Mouse (Mus musculus) urinary bladder, postnatal 25 days (tissue): Measurements from ENCODE around the gene Fpgs.

ENCODE experiments used
- DNase-seq: peaks from one replicate; pipeline ENCODE4 v3.0.0; 2022; ENCODE audit warnings: low spot score

Fpgs gene

GRCm38 (mm10) chr2:32724832-32725790 is 21.2 kb upstream of the Fpgs start:
- no peak for DNase-seq

- DNase-seq = no peak
These were observed 20.2 kb upstream of the Fpgs start for GRCm38 (mm10) chr2:32724149-32724548.

- DNase-seq = no peak
These were observed 18.6 kb upstream of the Fpgs start for GRCm38 (mm10) chr2:32722581-32722980.

GRCm38 (mm10) chr2:32722046-32722445 is 18.1 kb upstream of the Fpgs start:
- DNase-seq = no peak

- DNase-seq = no peak
These were observed 16.8 kb upstream of the Fpgs start, which contains the start of gene Sh2d3c for GRCm38 (mm10) chr2:32720681-32721229. Sh2d3c (plus strand) TSS chr2:32721055.

GRCm38 (mm10) chr2:32720053-32720452 is 16.1 kb upstream of the Fpgs start:
- DNase-seq = no peak

- DNase-seq = no peak
These were observed 14.8 kb upstream of the Fpgs start for GRCm38 (mm10) chr2:32718761-32719160.

GRCm38 (mm10) chr2:32714987-32715425 is 11.1 kb upstream of the Fpgs start:
- no peak for DNase-seq

GRCm38 (mm10) chr2:32714117-32714986 is 10.4 kb upstream of the Fpgs start:
- no peak for DNase-seq

GRCm38 (mm10) chr2:32712934-32713817 is 9.2 kb upstream of the Fpgs start, which contains the start of gene Cdk9:
Cdk9 (minus strand) TSS chr2:32713076.
- DNase-seq = peak; percentile 92

- peak; percentile 95 for DNase-seq
These were observed 8.6 kb upstream of the Fpgs start for GRCm38 (mm10) chr2:32712586-32712933.

GRCm38 (mm10) chr2:32712108-32712551 is 8.2 kb upstream of the Fpgs start:
- peak; percentile 62 for DNase-seq

- DNase-seq = no peak
These were observed 7.5 kb upstream of the Fpgs start for GRCm38 (mm10) chr2:32711301-32712056.

- DNase-seq = no peak
These were observed 6.5 kb upstream of the Fpgs start for GRCm38 (mm10) chr2:32710425-32710824.

- DNase-seq = no peak
These were observed 5.7 kb upstream of the Fpgs start for GRCm38 (mm10) chr2:32709521-32710137.

GRCm38 (mm10) chr2:32708643-32709042 is 4.7 kb upstream of the Fpgs start:
- DNase-seq = peak; percentile 68

GRCm38 (mm10) chr2:32706971-32707370 is 3.0 kb upstream of the Fpgs start:
- DNase-seq = no peak

GRCm38 (mm10) chr2:32705018-32705417 is 1.1 kb upstream of the Fpgs start:
- no peak for DNase-seq

- no peak for DNase-seq
These were observed 899 bp downstream of the Fpgs start for GRCm38 (mm10) chr2:32703046-32703445.
